Mouse (Mus musculus) neural tube, embryonic 14.5 days (tissue): ENCODE measurements around the gene Tmed2. TPM values are rescaled to one million over a fixed set of nuclear protein-coding genes. Genes with fewer than 3 reads are reported as not detected.

Source experiments
- ATAC-seq: fragments of 200-750 bp; cut with Nextera tagmentation; 2 replicates; pipeline ENCODE4 v1.8.0; 2017; ENCODE audit warnings: low read depth, mild to moderate bottlenecking, moderate TSS enrichment, moderate library complexity
- H3K27ac ChIP-seq: fragments of 300-500 bp; sonication (generic); 2 replicates; pipeline ENCODE4 v1.5.1; 2014; ENCODE audit warnings: low read depth, mild to moderate bottlenecking, control low read depth, low read length, moderate library complexity, mixed read lengths
- H3K27me3 ChIP-seq: fragments of 300-500 bp; sonication (generic); 2 replicates; pipeline ENCODE4 v1.6.1; 2014; ENCODE audit warnings: low read length; ENCODE audit not compliant: control insufficient read depth, insufficient read depth
- H3K36me3 ChIP-seq: fragments of 300-500 bp; sonication (generic); 2 replicates; pipeline ENCODE4 v1.6.1; 2014; ENCODE audit warnings: low read length, mixed read lengths; ENCODE audit not compliant: control insufficient read depth, insufficient read depth
- H3K4me1 ChIP-seq: fragments of 300-500 bp; sonication (generic); 2 replicates; pipeline ENCODE4 v1.6.1; 2014; ENCODE audit warnings: low read length; ENCODE audit not compliant: control insufficient read depth, insufficient read depth
- H3K4me2 ChIP-seq: fragments of 300-500 bp; sonication (generic); 2 replicates; pipeline ENCODE4 v1.6.1; 2014; ENCODE audit warnings: mild to moderate bottlenecking, low read depth, low read length, control low read depth
- H3K4me3 ChIP-seq: fragments of 300-500 bp; sonication (generic); 2 replicates; pipeline ENCODE4 v1.5.1; 2014; ENCODE audit warnings: low read depth, low read length, control low read depth, mixed read lengths
- H3K9ac ChIP-seq: fragments of 300-500 bp; sonication (generic); replicated peaks from 2 replicates; pipeline ENCODE4 v1.6.1; 2014; ENCODE audit warnings: low read depth, mild to moderate bottlenecking, control low read depth, low read length, mixed read lengths
- H3K9me3 ChIP-seq: fragments of 300-500 bp; sonication (generic); 2 replicates; pipeline ENCODE4 v1.6.1; 2016; ENCODE audit warnings: low read length; ENCODE audit not compliant: control insufficient read depth
- WGBS: fragments of 180-500 bp; shearing (Covaris S2); extraction: QIAGEN DNeasy Blood & Tissue Kit; methylation state at CpG from one replicate; pipeline ENCODE4 v1.1.7; 2014; 5-methylcytosine and 5-hydroxymethylcytosine counted together
- polyA plus RNA-seq: library from polyadenylated mRNA; unstranded; fragments of >200 nt; fragmentation: Nextera tagmentation; extraction: Ambion mirVana; gene quantifications from 2 replicates; pipeline ENCODE4 v1.2.1, GENCODE M21; 2014

Gene Tmed2
- polyA plus RNA-seq, 1 experiment from 2014 or later, result 368 TPM

DNA sequence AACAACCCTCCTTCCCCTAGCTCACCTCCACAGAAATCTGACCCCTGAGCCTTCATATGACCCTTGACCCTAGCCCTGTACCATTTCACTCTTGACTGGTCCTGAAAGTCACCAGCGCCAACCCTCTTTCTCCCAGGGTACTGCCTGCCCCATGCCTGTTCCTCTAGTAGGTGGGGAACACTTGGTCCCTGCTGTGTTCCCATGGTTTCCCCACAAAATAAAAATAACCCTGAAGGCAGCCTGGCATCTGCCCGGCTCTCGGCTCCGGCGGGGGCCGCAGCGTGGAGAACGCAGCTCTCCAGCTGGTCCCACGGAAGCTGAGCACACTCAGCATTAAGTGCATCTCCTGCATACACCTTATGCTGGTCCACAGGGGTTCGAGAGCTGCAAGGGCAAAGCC, 21.8 kb upstream of the Tmed2 start:
- 64% methylated on average over 10 of the region's 10 CpGs for WGBS
- no peak for ATAC-seq
- H3K4me1 ChIP-seq, result no peaks in the 10 kb centered on the region
- H3K4me3 ChIP-seq, result no peak overlapping the region
- H3K36me3 ChIP-seq, result peaks cover 5% of the 10 kb centered on the region; the same call in 1 of the 2 replicates
- H3K4me2 ChIP-seq, result no peak overlapping the region
- no peak overlapping the region for H3K27ac ChIP-seq
- H3K27me3 ChIP-seq, result no peaks in the 10 kb centered on the region
- no peak overlapping the region for H3K9ac ChIP-seq
- H3K9me3 ChIP-seq, result no peaks in the 10 kb centered on the region

DNA sequence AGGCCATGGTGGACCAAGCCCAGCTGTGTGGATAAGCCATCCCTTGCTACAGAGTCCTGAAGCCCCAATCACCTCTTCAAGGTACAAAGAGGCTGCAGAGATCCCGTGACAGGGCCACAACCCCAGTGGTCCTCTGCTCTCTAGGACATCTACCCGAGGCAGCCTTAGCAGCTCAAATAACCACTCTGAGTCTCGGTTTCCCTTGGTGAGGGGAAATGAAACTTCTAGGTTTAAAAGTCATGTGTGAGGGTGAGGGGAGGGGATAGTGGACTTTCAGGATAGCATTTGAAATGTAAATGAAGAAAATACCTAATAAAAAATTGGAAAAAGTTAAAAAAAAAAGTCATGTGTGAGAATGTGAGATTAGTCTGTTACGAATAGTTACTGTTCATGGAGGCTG, 18.9 kb upstream of the Tmed2 start:
- no peak for ATAC-seq
- H3K27ac ChIP-seq, result no peak overlapping the region
- H3K36me3 ChIP-seq, result no peaks in the 10 kb centered on the region
- H3K4me1 ChIP-seq, result no peaks in the 10 kb centered on the region
- no peaks in the 10 kb centered on the region for H3K27me3 ChIP-seq
- 95% methylated on average over 4 of the region's 4 CpGs for WGBS
- H3K9me3 ChIP-seq, result no peaks in the 10 kb centered on the region
- H3K4me3 ChIP-seq, result no peak overlapping the region
- H3K9ac ChIP-seq, result no peak overlapping the region
- no peak overlapping the region for H3K4me2 ChIP-seq

- no peak overlapping the region for H3K9ac ChIP-seq
- ATAC-seq, result no peak
- 97% methylated on average over 8 of the region's 8 CpGs for WGBS
These were observed 17.5 kb upstream of the Tmed2 start for GRCm38 (mm10) chr5:124523032-124523431.

DNA sequence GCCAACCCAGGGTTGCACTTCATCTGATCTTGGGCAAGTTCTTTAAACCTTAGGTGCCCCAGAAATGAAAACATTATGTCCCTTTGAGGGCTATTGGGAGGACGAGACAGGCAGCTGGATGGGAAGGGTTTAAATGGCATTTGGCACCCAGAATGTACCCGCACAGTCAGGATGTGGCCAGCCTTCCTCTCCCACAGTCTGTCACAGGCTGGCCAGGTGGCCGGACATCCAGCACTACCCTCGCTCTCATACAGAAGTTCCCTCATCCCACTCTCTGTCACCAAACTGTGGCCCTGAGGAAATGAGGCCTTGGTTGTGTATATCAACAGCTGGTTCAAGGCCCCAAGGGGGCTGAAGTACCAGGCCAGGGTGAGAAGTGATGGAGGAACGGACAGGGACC, 15.6 kb upstream of the Tmed2 start:
- H3K9ac ChIP-seq, result no peak overlapping the region
- H3K4me1 ChIP-seq, result peaks cover 17% of the 10 kb centered on the region; the same call in 1 of the 2 replicates
- no peaks in the 10 kb centered on the region for H3K27me3 ChIP-seq
- H3K27ac ChIP-seq, result no peak overlapping the region
- H3K4me3 ChIP-seq, result no peak overlapping the region
- 93% methylated on average over 5 of the region's 5 CpGs for WGBS
- H3K36me3 ChIP-seq, result no peaks in the 10 kb centered on the region
- no peaks in the 10 kb centered on the region for H3K9me3 ChIP-seq
- H3K4me2 ChIP-seq, result no peak overlapping the region
- ATAC-seq, result no peak

More at GRCm38 (mm10) chr5:124523032-124523431, 17.5 kb upstream of the Tmed2 start:
- Histone ChIP-seq H3K36me3 (no peaks in the 10 kb centered on the region), H3K4me1 (no peaks in the 10 kb centered on the region), H3K4me2 (no peak overlapping the region), H3K9me3 (no peaks in the 10 kb centered on the region), H3K4me3 (no peak overlapping the region), H3K27ac (no peak overlapping the region), H3K27me3 (no peaks in the 10 kb centered on the region)

DNA sequence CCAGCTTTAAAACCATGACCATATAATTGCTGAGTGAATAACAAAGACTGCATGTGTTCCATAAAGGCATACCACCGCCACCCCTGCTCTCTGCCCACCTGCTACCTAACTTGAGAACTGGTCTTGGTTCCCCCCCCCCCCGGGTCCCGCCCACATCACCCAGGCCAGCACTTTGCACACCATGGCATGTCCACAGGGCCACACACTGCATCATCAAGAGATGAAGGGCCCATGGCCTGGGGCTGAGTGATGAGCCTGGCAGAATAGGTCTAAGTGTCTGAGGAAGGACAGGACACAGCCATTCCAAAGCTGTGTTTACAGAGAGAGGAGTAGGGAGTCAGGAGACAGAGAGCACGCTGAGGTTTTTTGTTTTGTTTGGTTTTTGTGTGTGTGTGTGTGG, 12.1 kb upstream of the Tmed2 start:
- peak overlapping the region; percentile 32; the same call in 1 of the 2 replicates for H3K9ac ChIP-seq
- H3K9me3 ChIP-seq, result no peaks in the 10 kb centered on the region
- peak overlapping the region; percentile 6; the same call in 1 of the 2 replicates for H3K4me3 ChIP-seq
- no peaks in the 10 kb centered on the region for H3K36me3 ChIP-seq
- 64% methylated on average over 4 of the region's 4 CpGs for WGBS
- H3K27ac ChIP-seq, result no peak overlapping the region; the same call in 1 of the 2 replicates
- H3K27me3 ChIP-seq, result no peaks in the 10 kb centered on the region
- ATAC-seq, result no peak
- H3K4me2 ChIP-seq, result peak overlapping the region; percentile 63
- peaks cover 26% of the 10 kb centered on the region; the same call in 1 of the 2 replicates for H3K4me1 ChIP-seq

DNA sequence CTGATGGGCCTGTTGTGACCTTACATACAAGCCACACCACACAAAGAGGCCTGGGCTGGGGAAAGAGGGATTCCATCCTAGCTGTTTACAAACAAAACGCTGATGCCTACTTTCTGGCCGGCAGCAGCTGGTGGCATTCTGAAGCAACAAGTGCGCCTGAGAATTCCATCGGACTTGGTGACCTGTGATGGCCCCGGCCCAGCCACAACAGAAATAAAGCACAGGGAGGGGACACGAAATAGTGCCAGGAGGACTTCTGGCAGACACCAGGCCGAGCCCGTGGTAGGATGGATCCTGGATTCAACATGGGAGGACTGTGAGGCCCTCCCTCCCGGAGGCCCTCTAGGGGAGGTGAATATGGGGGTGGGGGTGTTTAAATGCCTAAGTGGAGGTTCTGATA, 11.7 kb upstream of the Tmed2 start:
- H3K4me1 ChIP-seq, result peaks cover 26% of the 10 kb centered on the region; the same call in 1 of the 2 replicates
- WGBS, result 27% methylated on average over 9 of the region's 9 CpGs
- no peaks in the 10 kb centered on the region for H3K27me3 ChIP-seq
- no peak for ATAC-seq
- peak overlapping the region; percentile 6; the same call in 1 of the 2 replicates for H3K4me3 ChIP-seq
- H3K27ac ChIP-seq, result no peak overlapping the region; the same call in 1 of the 2 replicates
- H3K36me3 ChIP-seq, result no peaks in the 10 kb centered on the region
- H3K9me3 ChIP-seq, result no peaks in the 10 kb centered on the region
- peak overlapping the region; percentile 63 for H3K4me2 ChIP-seq
- H3K9ac ChIP-seq, result peak overlapping the region; percentile 32; the same call in 1 of the 2 replicates

- Histone ChIP-seq H3K4me2 (peak overlapping the region; percentile 63; the same call in 1 of the 2 replicates), H3K9me3 (no peaks in the 10 kb centered on the region), H3K27ac (no peak overlapping the region), H3K4me3 (peak overlapping the region; percentile 77; the same call in 1 of the 2 replicates), H3K9ac (0 out of 2 replicates have a peak overlapping the region, but pooled peaks have one; percentile 32), H3K27me3 (no peaks in the 10 kb centered on the region), H3K36me3 (no peaks in the 10 kb centered on the region), H3K4me1 (peaks cover 26% of the 10 kb centered on the region; the same call in 1 of the 2 replicates)
- WGBS, result 27% methylated on average over 8 of the region's 8 CpGs
- ATAC-seq, result no peak
These were observed 11.3 kb upstream of the Tmed2 start for GRCm38 (mm10) chr5:124529191-124529651.

DNA sequence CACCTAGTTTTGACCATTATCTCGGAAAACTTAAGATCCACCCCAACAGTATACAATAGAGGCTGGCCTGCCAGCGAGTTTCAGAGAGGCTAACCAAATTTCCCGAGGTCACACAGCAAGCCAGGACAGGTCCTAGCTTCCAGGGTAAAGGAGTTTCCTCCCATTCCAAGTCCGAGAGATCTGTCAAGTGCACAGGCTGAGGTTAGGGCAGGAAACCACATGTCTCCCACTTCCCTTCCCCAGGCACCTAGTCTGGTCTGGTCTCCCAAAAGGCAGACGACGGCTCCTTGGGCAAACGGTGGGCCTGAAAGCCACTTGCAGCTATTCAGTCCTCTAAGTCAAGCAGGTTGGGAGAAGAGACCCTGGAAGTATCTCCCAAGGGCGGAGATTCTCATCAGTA, 10.8 kb upstream of the Tmed2 start:
- no peak overlapping the region for H3K27ac ChIP-seq
- H3K27me3 ChIP-seq, result no peaks in the 10 kb centered on the region
- 65% methylated on average over 8 of the region's 8 CpGs for WGBS
- no peaks in the 10 kb centered on the region for H3K36me3 ChIP-seq
- ATAC-seq, result no peak
- no peaks in the 10 kb centered on the region for H3K9me3 ChIP-seq
- H3K4me3 ChIP-seq, result peak overlapping the region; percentile 77
- H3K4me2 ChIP-seq, result peak overlapping the region; percentile 63
- no peak overlapping the region for H3K9ac ChIP-seq
- H3K4me1 ChIP-seq, result peaks cover 26% of the 10 kb centered on the region; the same call in 1 of the 2 replicates

DNA sequence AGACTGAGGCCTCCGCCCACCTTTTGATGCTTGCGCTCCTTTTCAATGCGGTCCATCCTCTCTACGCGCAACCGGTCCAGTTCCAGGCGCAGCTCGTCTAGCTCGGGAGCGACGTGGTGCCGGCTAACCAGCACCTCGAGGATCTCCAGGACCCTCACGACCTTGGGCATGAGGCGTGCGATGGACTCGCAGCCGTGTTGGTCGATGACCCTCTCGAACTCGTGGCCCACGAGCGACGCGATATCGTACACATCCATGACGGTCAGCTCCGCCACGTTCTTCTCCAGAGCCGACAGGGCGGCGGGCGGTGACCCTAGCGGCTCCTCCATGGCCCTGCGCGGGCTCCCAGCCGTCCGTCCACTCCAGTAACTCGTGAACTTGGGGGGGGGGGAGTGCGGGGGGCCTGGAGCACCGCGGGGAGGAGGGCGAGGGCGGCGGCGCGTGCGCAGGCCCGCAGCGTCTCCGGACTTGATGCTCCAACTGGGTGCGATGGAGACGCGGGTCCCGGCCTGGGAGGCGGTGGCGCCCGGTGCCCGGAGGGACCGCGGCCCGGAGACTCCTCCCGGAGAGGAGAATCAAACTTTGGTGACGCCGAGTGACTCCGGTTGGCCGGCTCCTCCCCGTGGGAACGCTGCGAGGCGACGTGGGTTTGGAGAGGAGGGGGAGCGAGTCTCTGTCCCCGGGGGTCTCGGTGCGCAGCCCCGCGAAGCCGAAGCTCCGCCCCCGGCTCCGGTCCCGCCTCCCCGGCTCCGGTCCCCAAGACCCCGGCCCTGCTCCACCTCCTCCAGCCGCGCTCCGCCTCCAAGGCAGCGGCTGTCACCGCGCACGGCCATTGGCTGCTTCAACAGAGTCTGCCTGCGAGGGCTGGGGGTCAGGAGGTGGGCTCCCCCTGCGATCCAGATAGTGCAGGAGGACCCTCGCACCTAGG, 9.6 kb upstream of the Tmed2 start, which contains the start of gene Rilpl1:
Gene Rilpl1, minus strand, starts transcription at position 737 of the 928 bp plus-strand sequence.
- under 1% methylated on average over 70 of the region's 96 CpGs for WGBS
- peak; percentile 93 for ATAC-seq

More for the DNA sequence above, 9.6 kb upstream of the Tmed2 start, which contains the start of gene Rilpl1:
- H3K4me1 ChIP-seq, result peaks cover 26% of the 10 kb centered on the region; the same call in 1 of the 2 replicates
- no peaks in the 10 kb centered on the region for H3K27me3 ChIP-seq
- peak within 1 kb of the TSS; percentile 63 for H3K9ac ChIP-seq
- peak within 1 kb of the TSS; percentile 76 for H3K27ac ChIP-seq
- H3K4me3 ChIP-seq, result peak within 1 kb of the TSS; percentile 77
- H3K9me3 ChIP-seq, result no peaks in the 10 kb centered on the region
- H3K36me3 ChIP-seq, result no peaks in the 10 kb centered on the region
- H3K4me2 ChIP-seq, result peak within 1 kb of the TSS; percentile 63
